15 mouse cellular contexts compared by ENCODE assay signal in genomic region chr1:38058417-38058816, GRCm38 (mm10).
"Had no signal": no experiment of that assay in that cellular context is flagged by ENCODE, and none has a peak within 500 bp of the region (broad histone marks: within the 10 kb centered on the region; RNA-seq: fewer than 3 reads in every experiment).

No protein-coding gene starts in this region.

- H3K27ac ChIP-seq: midbrain, embryonic 10.5 days; midbrain, embryonic 12.5 days; neural tube, embryonic 12.5 days; stomach, embryonic 15.5 days; stomach, postnatal 0 days had no signal

- H3K9me3 ChIP-seq: midbrain, embryonic 12.5 days; neural tube, embryonic 12.5 days; stomach, embryonic 15.5 days had no signal

- H3K4me1 ChIP-seq: midbrain, embryonic 10.5 days; midbrain, embryonic 12.5 days; neural tube, embryonic 12.5 days; stomach, embryonic 15.5 days had no signal

- H3K27me3 ChIP-seq: midbrain, embryonic 12.5 days; neural tube, embryonic 12.5 days; stomach, embryonic 15.5 days had no signal

- DNase-seq: lung, adult 18-20 months; lung, embryonic 14.5 days; lung, postnatal 10 days; lung, postnatal 4 days; midbrain, embryonic 14.5 days; right cerebral cortex, postnatal 14 days; thymus, adult 2 months; thymus, postnatal 36 days had no signal

- H3K9ac ChIP-seq: lung, embryonic 14.5 days; midbrain, embryonic 12.5 days; neural tube, embryonic 12.5 days; stomach, embryonic 15.5 days had no signal

- ATAC-seq: midbrain, embryonic 16.5 days had no signal

- H3K4me3 ChIP-seq: midbrain, embryonic 10.5 days; midbrain, embryonic 12.5 days; myocyte; neural tube, embryonic 12.5 days; stomach, embryonic 15.5 days had no signal

- H3K4me2 ChIP-seq: lung, embryonic 14.5 days; midbrain, embryonic 12.5 days; neural tube, embryonic 12.5 days; stomach, embryonic 15.5 days had no signal
